Mouse (Mus musculus): ENCODE results near the gene Ddx49.

- TF ChIP-seq CTCF (IDR thresholded peaks at IDR 0.05) = no peak
- no peak for TF ChIP-seq POLR2A (IDR thresholded peaks at IDR 0.05; ENCODE audit: insufficient read depth, low read depth, low read length)
These were observed 42.0 kb upstream of the Ddx49 start for GRCm38 (mm10) chr8:70344279-70344678.

Measured in heart, adult 2 months (tissue).